Mouse (Mus musculus) myocyte (in vitro differentiated cells): ENCODE results near the gene Nxpe2.

ENCODE experiments used
- CEBPB ChIP-seq: IDR thresholded peaks from 2 replicates; pipeline ENCODE4 v1.6.1; 2011; ENCODE audit warnings: mild to moderate bottlenecking, moderate library complexity; ENCODE audit not compliant: poor library complexity, insufficient read depth, severe bottlenecking
- MAX ChIP-seq: IDR thresholded peaks from one replicate; pipeline ENCODE4 v1.6.1; 2011; ENCODE audit warnings: low read depth, mild to moderate bottlenecking, control low read depth
- MYOD1 ChIP-seq, 3 experiments: IDR thresholded peaks; one replicate each; pipeline ENCODE4 v1.6.1; 2011; ENCODE audit warnings: control low read depth in 2 of 3, low read depth in 2 of 3, mild to moderate bottlenecking in 2 of 3, moderate library complexity in 1 of 3; ENCODE audit not compliant: insufficient read length in 2 of 3, control insufficient read depth in 1 of 3
- MYOG ChIP-seq, 3 experiments: IDR thresholded peaks; one replicate each; pipeline ENCODE4 v1.6.1; 2011; ENCODE audit warnings: control low read depth in 2 of 3, low read depth in 2 of 3, mild to moderate bottlenecking in 2 of 3; ENCODE audit not compliant: insufficient read length in 2 of 3, control insufficient read depth in 1 of 3, insufficient read depth in 1 of 3
- POLR2A ChIP-seq: IDR thresholded peaks from one replicate; pipeline ENCODE4 v1.6.1; 2011; ENCODE audit warnings: low read depth, mild to moderate bottlenecking, control low read depth, moderate library complexity; ENCODE audit not compliant: insufficient read length
- POLR2AphosphoS2 ChIP-seq: IDR thresholded peaks from one replicate; pipeline ENCODE4 v1.6.1; 2011; ENCODE audit warnings: low read depth, control low read depth; ENCODE audit not compliant: insufficient read length
- SRF ChIP-seq: IDR thresholded peaks from one replicate; pipeline ENCODE4 v1.6.1; 2011; ENCODE audit warnings: low read depth; ENCODE audit not compliant: control insufficient read depth, insufficient read length
- TCF12 ChIP-seq: IDR thresholded peaks from one replicate; pipeline ENCODE4 v1.6.1; 2011; ENCODE audit warnings: mild to moderate bottlenecking, control low read depth; ENCODE audit not compliant: poor library complexity, insufficient read depth, severe bottlenecking
- USF1 ChIP-seq: IDR thresholded peaks from one replicate; pipeline ENCODE4 v1.6.1; 2011; ENCODE audit warnings: low read depth, mild to moderate bottlenecking, control low read depth, moderate library complexity

DNA sequence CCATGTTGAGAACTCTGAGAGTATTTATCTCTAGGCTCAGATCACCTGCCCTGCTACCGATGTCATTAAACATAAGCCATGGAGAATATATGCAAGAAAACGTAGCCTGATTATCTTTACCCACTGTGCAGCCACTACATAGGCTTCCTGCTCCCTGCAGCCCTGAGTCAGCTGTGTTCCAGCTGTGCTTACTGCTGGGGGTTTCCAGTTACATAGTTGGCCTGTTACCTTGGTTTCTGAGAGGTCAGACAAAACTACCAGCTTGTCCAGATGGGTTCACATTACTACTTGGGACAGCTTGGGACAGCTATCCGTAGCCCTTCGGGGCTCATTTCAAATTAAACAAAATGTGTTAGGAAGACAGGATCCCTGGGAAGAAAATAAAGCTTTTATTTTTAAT lies 868 bp upstream of the Nxpe2 start:
- TF ChIP-seq POLR2A (no peak), MAX (no peak), USF1 (no peak), CEBPB (no peak), TCF12 (no peak), POLR2AphosphoS2 (no peak), MYOG (IDR thresholded peaks at IDR 0.05; ENCODE audit: control insufficient read depth in 1 of 3, insufficient read depth in 1 of 3, insufficient read length in 2 of 3, low read depth in 2 of 3) (peak in 1 of 3 experiments; percentile 18), MYOD1 (IDR thresholded peaks at IDR 0.05; ENCODE audit: control insufficient read depth in 1 of 3, insufficient read length in 2 of 3, low read depth in 2 of 3) (peak in 1 of 3 experiments; percentile 3), SRF (no peak)
